Mouse (Mus musculus) bone marrow macrophage, adult 2 months (primary cell): Measurements from ENCODE around the gene Mef2c. TPM values are rescaled to one million over a fixed set of nuclear protein-coding genes. Genes with fewer than 3 reads are reported as not detected.
A peak's percentile ranks its signal among the peaks of the same experiment; 100 is the strongest.

Experiments
- H3K27ac ChIP-seq: 2 replicates; pipeline ENCODE4 v1.5.1; 2012; ENCODE audit warnings: low read depth, low read length; ENCODE audit not compliant: insufficient read depth
- H3K4me1 ChIP-seq: 2 replicates; pipeline ENCODE4 v1.6.1; 2012; ENCODE audit warnings: low read length; ENCODE audit not compliant: control insufficient read depth, insufficient read depth
- H3K4me3 ChIP-seq: 2 replicates; pipeline ENCODE4 v1.5.1; 2012; ENCODE audit warnings: mild to moderate bottlenecking, low read length, moderate library complexity; ENCODE audit not compliant: insufficient read depth
- CTCF ChIP-seq: IDR thresholded peaks from 2 replicates; pipeline ENCODE4 v1.5.1; 2012; ENCODE audit warnings: low read depth, mild to moderate bottlenecking, low read length, moderate library complexity
- POLR2A ChIP-seq: IDR thresholded peaks from 2 replicates; pipeline ENCODE4 v1.6.1; 2012; ENCODE audit warnings: mild to moderate bottlenecking, low read depth, low read length, borderline replicate concordance
- polyA plus RNA-seq: library from polyadenylated mRNA; stranded (reverse); fragments of >200 nt; gene quantifications from 2 replicates; pipeline ENCODE4 v1.2.4, GENCODE M21; 2012; ENCODE audit not compliant: missing spikeins, insufficient read depth, insufficient read length

Mef2c gene
- polyA plus RNA-seq, 1 experiment = 61.5 TPM

- no peak for TF ChIP-seq CTCF
- no peak for TF ChIP-seq POLR2A
- H3K4me3 ChIP-seq = no peak overlapping the region; the same call in 1 of the 2 replicates
- H3K4me1 ChIP-seq = peaks cover 36% of the 10 kb centered on the region
- H3K27ac ChIP-seq = peak overlapping the region; percentile 59
Measured at GRCm38 (mm10) chr13:83585359-83585758, 81.5 kb downstream of the Mef2c start.

- TF ChIP-seq POLR2A (no peak), CTCF (no peak)
- H3K4me1 ChIP-seq = peaks cover 38% of the 10 kb centered on the region
- no peak overlapping the region for H3K4me3 ChIP-seq
- peak overlapping the region; percentile 59 for H3K27ac ChIP-seq
Measured at GRCm38 (mm10) chr13:83588186-83588585, 84.4 kb downstream of the Mef2c start.

GRCm38 (mm10) chr13:83590886-83591285, 87.1 kb downstream of the Mef2c start:
- Histone ChIP-seq H3K4me1 (peaks cover 20% of the 10 kb centered on the region), H3K27ac (no peak overlapping the region), H3K4me3 (no peak overlapping the region)
- TF ChIP-seq POLR2A (no peak), CTCF (no peak)

- TF ChIP-seq POLR2A = no peak
- no peak for TF ChIP-seq CTCF
Measured at GRCm38 (mm10) chr13:83595429-83595828, 91.6 kb downstream of the Mef2c start.

GRCm38 (mm10) chr13:83596989-83597738, 93.3 kb downstream of the Mef2c start:
- Histone ChIP-seq H3K27ac (no peak overlapping the region), H3K4me3 (no peak overlapping the region), H3K4me1 (peaks cover 11% of the 10 kb centered on the region)
- TF ChIP-seq CTCF = no peak
- no peak for TF ChIP-seq POLR2A

More at GRCm38 (mm10) chr13:83595429-83595828, 91.6 kb downstream of the Mef2c start:
- Histone ChIP-seq H3K4me3 (no peak overlapping the region), H3K4me1 (peaks cover 19% of the 10 kb centered on the region), H3K27ac (no peak overlapping the region)

GRCm38 (mm10) chr13:83597739-83598210, 93.9 kb downstream of the Mef2c start:
- H3K27ac ChIP-seq = no peak overlapping the region
- no peak overlapping the region for H3K4me3 ChIP-seq
- no peak for TF ChIP-seq POLR2A
- TF ChIP-seq CTCF = no peak
- H3K4me1 ChIP-seq = peaks cover 14% of the 10 kb centered on the region

- no peak overlapping the region for H3K27ac ChIP-seq
- no peak overlapping the region for H3K4me3 ChIP-seq
- TF ChIP-seq CTCF (no peak), POLR2A (no peak)
- peaks cover 20% of the 10 kb centered on the region for H3K4me1 ChIP-seq
Measured at GRCm38 (mm10) chr13:83600301-83600700, 96.5 kb downstream of the Mef2c start.

GRCm38 (mm10) chr13:83601741-83602140, 97.9 kb downstream of the Mef2c start:
- no peak for TF ChIP-seq POLR2A
- TF ChIP-seq CTCF = no peak
- peak overlapping the region; percentile 11 for H3K27ac ChIP-seq
- H3K4me3 ChIP-seq = no peak overlapping the region
- H3K4me1 ChIP-seq = peaks cover 22% of the 10 kb centered on the region

- H3K27ac ChIP-seq = peak overlapping the region; percentile 79
- TF ChIP-seq CTCF (no peak), POLR2A (no peak)
- peaks cover 33% of the 10 kb centered on the region for H3K4me1 ChIP-seq
- no peak overlapping the region for H3K4me3 ChIP-seq
Measured at GRCm38 (mm10) chr13:83603373-83604265, 99.8 kb downstream of the Mef2c start.

- no peak overlapping the region; the same call in 1 of the 2 replicates for H3K4me3 ChIP-seq
- no peak for TF ChIP-seq POLR2A
- peak overlapping the region; percentile 79 for H3K27ac ChIP-seq
- H3K4me1 ChIP-seq = peaks cover 35% of the 10 kb centered on the region
Measured at GRCm38 (mm10) chr13:83604320-83604719, 100.5 kb downstream of the Mef2c start.
